Mouse (Mus musculus) hindbrain, embryonic 12.5 days (tissue): Measurements from ENCODE around the gene Ugp2. TPM values are rescaled to one million over a fixed set of nuclear protein-coding genes. Genes with fewer than 3 reads are reported as not detected.

Experiments
- microRNA counts: library from miRNA; unstranded; fragments of <30 nt; microRNA quantifications from one replicate; lab custom pipeline; 2017
- microRNA-seq: library from miRNA; unstranded; fragments of <30 nt; microRNA quantifications from one replicate; pipeline ENCODE4, GENCODE M21; 2017
- polyA plus RNA-seq: library from polyadenylated mRNA; unstranded; fragments of >200 nt; fragmentation: Nextera tagmentation; extraction: Ambion mirVana; gene quantifications from 2 replicates; pipeline ENCODE4 v1.2.1, GENCODE M21; 2016

The Ugp2 gene
- polyA plus RNA-seq, 1 experiment from 2014 or later = 77.8 TPM

MicroRNAs within 50 kb of the gene (microRNA counts, 519-probe panel; counts per million panel counts)
- 470 counts per million, percentile 58 among the panel's probes with 10 or more counts for microRNA mmu-miR-1933-3p (lab: Ali Mortazavi, UCI)
- 470 counts per million, percentile 58 among the panel's probes with 10 or more counts for microRNA mmu-miR-1933-5p (lab: Ali Mortazavi, UCI)

Small RNAs within 50 kb of the gene (microRNA-seq; reads per million reads assigned to microRNA genes)
- 2.4 reads per million for gene Mir1933

Other genes with a start within 250 kb of the Ugp2 start
- gene Vps54, start 131.9 kb downstream of the Ugp2 start, polyA plus RNA-seq = 16.5 and 19.8 TPM in 2 replicates
- gene Wdpcp, start 201.0 kb upstream of the Ugp2 start, polyA plus RNA-seq = 13.5 and 13.7 TPM in 2 replicates
- 319 and 351 TPM in 2 replicates for gene Mdh1, start 201.2 kb upstream of the Ugp2 start, polyA plus RNA-seq